Mouse (Mus musculus) gastrocnemius, adult 8-10 months (tissue): ENCODE results near the gene Rab21. TPM values are rescaled to one million over a fixed set of nuclear protein-coding genes. Genes with fewer than 3 reads are reported as not detected.

ENCODE experiments used
- DNase-seq, 2 experiments: peaks; one replicate each; pipeline ENCODE4 v3.0.0; 2022; ENCODE audit warnings: low spot score in 2 of 2
- total RNA-seq, 4 experiments: library from RNA; stranded (reverse); gene quantifications; 2 replicates each; pipeline ENCODE4 v1.2.4; 2022

Rab21 gene
- total RNA-seq, 4 experiments from 2014 or later = 51.9 to 61.4 (median 57.4) TPM

DNA sequence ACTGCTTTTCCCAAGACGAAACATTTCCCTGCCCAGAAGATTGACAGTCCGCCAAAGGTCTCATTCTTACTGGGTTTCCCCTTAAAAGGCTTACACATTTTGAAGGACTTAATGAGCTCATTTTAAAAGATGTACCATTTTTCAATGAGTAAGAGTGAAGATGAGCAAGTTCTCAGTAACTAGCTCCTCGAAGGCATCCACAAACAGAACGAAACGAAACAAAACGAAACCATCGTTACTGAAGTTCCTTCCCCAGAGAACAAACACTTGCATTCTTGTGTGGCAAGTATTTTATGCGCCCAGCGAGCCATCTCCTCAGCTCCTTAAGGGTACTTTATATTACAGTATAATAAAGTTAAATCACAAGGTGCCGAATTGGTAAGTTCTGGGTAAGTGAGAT lies 34.0 kb downstream of the Rab21 start:
- no peak for DNase-seq

DNA sequence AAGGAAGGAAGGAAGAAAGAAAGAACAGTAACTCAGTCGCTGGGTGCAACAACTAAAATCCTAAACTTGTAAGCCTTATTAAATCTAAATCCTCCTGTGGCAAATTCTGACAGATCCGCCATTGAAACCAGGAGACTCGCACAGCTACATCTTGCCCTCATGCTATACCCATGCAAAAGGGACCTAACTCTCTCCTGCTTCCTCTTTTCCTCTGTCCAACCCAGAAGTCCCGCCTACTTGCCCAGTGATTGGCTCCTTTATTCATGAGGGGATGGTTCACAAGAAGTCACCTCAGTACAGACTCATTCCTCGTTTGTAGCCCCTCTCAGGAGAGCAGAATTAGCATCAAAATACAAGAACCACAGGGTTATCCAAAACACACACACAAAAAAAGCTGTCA lies 43.7 kb downstream of the Rab21 start:
- no peak for DNase-seq

DNA sequence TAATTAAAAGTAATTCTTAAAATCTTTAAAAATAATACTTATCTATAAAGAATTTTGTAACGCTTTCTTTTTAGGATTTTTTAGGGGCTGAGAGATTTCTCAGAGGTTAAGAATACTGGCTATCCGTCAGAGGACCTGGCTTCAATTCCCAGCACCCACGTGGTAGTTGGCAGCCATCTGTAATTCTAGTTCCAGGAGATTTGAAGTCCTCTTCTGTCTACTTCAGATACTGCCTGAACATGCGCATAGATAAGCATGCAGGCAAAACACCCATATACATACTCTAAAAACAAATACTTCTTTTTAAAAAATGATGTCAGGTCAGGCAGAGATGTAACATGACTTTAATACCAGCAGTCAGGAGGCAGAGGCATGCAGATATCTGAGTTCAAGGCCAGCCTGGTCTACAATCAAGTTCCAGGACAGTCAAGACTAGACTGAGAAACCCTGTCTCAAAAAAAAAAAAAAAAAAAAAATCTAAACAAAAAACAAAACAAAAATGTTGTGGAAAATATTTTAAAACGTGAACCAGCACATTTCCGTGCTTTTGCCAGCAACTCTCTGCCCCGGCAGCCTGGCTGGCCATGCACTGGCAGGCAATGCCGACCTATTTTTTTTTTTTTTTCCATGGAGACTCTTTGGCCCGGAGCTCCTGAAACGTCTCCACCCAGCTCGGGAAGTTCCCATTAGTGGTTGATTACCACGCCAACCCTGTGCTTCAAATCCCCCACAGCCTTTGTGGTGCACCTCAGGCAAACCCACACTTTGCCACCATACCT lies 44.6 kb downstream of the Rab21 start:
- no peak for DNase-seq

DNA sequence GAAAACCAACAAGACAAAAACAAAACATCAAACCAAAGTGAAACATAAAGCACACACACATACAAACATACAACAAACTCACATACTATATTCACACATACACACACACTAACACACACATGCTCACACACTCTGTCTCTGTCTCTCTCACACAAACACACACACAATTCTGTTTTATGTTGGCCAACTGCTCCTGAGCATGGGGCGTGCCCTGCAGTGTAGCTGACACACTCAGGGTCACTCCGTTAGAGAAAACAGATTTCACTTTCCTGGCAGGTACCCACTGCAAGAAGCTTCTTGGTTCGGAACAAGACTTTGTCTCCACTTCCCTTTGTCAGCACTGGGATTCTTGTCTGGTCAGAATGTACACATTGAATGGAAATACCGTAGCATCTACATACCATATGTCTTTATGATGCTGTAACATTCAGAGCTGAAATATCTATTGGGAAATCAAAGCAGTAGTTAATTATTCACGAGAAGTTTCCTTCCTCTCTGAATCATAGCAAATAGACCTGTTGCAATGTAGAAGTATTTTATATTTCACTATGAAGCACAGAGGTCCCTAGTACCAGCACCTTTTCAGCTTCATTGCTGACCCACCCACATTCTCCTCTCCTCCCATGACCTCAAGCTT lies 52.4 kb downstream of the Rab21 start:
- DNase-seq = no peak

DNA sequence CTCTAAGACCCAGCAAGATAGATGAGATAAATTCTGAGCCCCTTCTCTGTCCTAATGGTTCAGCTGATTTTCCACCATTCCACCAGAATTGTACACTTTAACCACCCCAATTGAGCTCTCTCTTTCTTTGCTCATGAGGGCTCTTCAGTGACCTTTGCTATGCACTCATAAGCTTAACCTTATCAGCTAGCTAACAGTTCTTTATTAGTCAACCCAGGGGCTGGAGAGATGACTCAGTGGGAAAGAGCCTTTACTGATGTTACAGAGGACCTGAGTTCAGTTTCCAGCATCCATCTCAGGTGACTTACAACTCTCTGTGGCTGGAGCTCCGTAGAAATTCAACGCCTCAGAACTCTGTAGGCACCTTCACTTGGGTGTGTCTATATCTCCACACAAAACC lies 53.1 kb downstream of the Rab21 start:
- no peak for DNase-seq

DNA sequence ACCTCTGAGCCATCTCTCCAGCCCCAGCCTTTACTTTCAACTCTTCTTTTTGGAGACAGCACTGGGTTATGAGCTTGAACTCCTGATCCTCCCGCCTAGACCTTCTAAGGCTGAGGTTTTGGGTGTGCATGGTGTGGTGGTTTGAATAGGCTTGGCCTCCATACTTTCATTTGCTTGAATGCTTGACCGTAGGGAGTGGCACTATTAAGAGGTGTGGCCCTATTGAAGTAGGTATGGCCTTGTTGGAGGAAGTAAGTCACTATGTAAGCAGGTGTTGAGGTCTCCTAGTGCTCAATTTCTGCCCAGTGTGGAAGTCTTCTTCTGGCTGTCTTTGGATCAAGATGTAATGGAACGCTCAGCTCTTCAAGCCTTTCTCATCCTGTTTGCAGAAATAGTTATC lies 54.0 kb downstream of the Rab21 start:
- DNase-seq = no peak

DNA sequence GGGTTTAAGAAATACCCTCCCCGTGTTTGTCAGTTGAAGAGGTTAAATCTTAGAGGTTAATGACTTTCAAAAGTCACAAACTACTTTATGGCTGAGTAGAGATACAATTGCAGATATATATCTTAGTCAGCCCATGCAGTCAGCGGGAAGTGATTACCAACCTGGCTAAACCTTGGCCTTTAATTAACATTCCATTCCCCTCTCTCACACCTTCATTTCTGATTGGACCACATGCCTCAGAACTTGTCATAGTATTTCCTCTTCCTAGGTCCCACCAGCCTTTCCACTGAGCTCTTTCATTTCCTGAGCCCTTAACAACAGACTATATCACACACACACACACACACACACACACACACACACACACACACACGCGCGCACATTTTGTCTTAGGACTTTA lies 59.2 kb downstream of the Rab21 start:
- no peak for DNase-seq

DNA sequence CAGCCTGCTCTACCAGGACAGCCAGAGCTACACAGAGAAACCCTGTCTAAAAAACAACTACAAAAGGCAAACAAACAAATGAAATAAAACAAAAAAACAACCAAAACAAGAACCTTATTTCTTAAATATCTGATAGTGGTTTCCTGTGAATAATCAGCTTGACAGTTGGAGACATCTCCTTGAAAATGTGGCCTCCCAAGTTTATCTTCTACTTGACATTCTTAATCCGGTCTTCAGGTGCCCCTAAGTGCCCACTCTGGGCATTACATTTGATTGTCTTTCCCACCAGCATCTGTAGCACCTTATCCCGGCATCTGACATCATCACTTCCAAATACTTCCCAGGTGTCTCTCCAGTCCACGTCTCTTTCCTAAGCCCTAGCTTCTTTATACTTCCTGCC lies 61.9 kb downstream of the Rab21 start:
- no peak for DNase-seq

DNA sequence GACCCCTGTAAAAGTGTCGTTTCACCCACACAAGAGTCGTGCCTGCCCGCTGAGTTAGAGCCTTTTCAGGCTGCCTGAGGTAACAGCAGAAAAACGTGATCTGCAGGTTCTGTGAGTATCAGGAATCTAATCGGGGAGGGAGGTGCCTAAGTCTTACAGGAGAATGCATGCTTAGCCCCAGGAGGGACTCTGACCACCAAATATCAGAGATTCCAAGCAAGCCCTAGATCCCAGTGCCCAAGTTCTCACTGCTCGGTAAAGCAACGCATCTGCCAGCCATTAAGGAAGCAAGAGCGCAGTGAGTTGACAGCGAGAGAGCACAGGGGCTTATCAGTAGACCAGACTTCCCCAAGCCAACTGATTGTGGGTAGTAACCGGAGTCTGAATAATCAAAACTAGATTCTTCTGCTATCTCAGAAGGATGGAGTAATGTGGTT lies 63.1 kb downstream of the Rab21 start:
- no peak for DNase-seq

DNA sequence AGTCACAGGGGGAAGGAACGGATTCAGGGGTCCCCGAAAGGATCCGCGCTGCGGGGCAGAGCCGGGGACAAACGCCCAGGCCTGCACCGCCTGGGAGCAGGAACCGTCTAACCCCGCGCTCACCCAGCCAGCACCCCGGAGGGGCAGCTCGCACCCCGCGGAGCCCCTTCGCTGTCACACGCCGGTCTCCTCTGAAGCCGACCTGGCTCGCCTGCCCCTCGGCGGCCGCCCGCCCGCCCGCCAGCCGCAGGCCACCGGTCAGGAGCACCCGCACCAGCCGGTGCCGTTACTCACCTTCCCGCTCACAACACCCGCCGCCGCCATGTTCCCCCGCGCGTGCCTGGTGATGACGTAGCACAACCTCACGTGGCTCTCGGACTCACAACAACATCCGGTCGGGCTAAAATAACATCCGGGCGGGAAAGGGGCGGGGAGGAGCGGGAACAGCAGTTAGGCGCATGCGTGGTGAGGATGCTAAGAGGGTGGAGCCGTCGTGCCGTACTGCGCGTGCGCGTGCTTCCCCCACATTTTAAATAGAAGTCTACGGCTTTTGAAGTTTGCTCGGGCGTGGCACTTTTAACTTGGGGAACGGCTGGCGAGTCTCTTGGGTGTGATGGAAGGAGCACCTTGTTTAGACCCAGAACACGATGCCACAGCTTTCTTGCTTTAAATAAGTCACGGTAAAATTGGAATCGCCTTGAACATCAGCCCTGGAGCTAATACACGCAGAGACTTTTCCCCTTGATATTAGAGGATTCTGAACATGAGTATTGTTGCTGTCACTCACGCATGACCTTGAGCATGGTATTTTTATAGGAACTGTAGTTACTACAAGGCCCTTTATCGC lies 64.1 kb downstream of the Rab21 start, which contains the start of gene Tbc1d15:
Gene Tbc1d15 (minus strand): TSS at position 380 of the 847 bp plus-strand sequence.
- DNase-seq = peak; percentile 97

DNA sequence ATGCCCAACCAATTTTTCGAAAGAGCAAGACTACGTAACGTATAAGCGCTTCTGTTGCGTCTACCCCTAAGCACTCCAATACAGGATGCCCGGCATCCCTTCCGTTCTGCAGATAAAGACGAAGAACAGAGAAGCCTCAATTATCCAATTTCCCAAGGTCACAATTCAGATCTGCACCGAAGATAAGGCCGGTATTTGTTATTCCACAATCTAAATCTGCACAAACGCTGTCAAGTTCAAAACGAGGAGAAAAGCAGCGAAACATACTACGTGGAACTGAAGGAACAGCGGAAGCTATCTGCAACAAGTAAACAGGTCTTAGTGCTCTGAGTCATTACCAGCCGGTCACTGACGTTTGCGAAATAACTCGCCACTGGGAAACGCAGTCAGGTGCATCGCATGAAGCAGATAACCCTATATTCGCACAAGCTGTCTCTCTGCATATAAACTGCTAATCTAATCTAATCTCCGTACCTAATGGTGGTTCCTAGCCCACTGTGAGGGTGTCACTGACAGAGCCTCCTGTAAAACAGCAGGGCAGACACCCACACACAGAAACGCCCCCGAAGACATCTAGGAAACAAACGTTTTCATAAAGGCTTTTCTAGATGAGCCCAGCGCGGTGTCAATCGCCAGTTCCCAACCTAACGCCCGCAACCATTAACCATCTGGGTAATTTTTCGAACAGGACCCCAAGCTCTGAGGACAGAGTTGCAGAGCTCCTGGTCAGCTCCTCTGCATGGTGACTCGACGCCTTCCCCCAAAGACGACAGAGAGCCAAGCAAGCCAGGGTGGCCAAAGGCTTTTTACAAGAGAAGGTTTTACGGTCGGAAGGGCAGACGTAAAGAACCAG lies 64.9 kb downstream of the Rab21 start:
- DNase-seq = no peak

DNA sequence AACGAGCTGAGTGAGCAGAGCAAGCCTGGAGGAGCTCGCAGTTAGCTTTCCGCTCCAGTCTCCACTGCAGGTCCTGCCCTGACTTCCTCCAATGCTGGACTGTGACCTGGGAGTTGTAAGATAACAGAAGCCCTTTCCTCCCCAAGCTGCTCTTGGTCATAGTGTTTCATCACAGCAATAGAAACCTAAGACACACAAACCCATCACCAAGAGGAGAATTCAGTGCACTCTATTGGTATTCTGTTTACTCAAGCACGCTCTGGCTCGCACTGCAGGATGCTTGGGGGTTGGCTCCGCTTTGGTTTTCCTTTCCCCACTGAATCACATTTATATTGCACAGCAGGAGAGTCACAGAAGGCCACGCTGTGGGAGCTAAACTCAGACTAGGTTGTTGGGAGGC lies 67.4 kb downstream of the Rab21 start:
- no peak for DNase-seq

DNA sequence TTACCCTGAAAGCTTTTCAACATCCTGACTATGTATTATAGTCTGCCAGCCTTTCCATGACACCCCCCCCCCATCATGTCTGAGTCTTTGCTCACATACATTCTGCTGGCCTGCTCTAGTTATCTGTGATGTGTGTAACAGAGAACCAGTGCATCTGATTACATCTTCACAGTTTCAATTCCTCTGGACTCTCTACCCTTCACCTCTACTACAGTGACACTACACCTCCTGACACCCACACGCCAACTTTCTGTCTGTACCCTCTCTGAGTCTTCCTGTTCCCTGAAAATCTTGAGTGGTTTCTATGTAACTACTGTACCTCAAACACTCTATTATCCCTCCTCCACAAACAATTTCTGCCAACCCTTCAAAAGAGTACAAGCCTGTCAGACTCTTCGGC lies 69.9 kb downstream of the Rab21 start:
- DNase-seq = no peak

DNA sequence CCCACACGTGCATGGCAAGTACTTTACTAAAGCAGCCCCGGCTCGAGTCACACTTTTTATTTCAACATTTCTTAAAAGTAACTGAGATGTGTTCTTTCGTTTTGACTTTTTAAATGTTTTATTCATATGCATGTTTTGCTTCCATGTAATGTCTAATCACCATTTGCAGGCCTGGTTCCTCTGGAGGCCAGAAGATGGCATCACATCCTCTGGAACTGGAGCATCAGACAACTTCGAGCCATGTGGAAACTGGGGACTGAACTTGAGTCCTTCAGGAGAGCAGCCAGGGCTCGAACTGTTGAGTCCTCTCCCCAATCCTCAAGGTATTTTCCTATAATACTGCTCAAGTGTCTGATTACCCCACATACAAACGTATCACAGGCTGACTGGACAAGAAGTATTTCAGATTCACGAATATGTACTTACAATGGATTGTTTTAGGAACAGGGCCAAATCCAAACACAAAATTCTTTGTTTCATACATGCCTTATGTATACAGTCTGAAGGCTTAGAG lies 74.3 kb downstream of the Rab21 start:
- DNase-seq = no peak

DNA sequence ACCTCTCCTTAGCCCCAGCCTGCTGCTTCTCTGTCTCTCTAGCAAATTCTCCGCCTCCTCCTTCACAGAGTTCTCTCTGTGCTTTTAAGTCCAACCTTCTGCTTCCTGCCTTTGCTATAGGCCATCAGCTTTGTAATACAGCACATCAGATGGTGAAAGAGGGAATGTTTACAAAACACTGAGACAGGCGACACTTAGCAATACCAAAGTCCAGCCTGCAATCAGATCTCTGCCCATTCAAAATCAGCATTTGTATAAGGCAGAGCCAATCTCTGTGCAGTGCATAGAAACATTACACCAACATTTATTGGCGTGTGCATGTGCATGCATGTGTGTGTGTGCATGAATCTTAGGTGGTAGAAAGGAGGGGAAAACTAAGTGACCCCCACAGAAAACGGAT lies 77.5 kb downstream of the Rab21 start:
- DNase-seq = no peak

Other genes starting within 250 kb of the Rab21 start
- gene Tph2, start 130.6 kb downstream of the Rab21 start, total RNA-seq = under 1 TPM in 1 of 4 experiments, not detected in 3; 0.31 TPM
- 10 to 100 TPM; 36.2 to 53.7 (median 42.1) TPM for gene Tbc1d15, start 64.1 kb downstream of the Rab21 start, total RNA-seq
- 10 to 100 TPM; 12.2 to 22.6 (median 14.9) TPM for gene Tmem19, start 46.9 kb upstream of the Rab21 start, total RNA-seq
- gene Thap2, start 68.8 kb upstream of the Rab21 start, total RNA-seq = 1 to 10 TPM; 3.4 to 10.0 (median 5.7) TPM
- 1 to 10 TPM; 6.5 to 9.9 (median 8.8) TPM for gene Zfc3h1, start 69.4 kb upstream of the Rab21 start, total RNA-seq